ENCODE assay signal across 25 mouse cellular contexts in the genomic region with DNA sequence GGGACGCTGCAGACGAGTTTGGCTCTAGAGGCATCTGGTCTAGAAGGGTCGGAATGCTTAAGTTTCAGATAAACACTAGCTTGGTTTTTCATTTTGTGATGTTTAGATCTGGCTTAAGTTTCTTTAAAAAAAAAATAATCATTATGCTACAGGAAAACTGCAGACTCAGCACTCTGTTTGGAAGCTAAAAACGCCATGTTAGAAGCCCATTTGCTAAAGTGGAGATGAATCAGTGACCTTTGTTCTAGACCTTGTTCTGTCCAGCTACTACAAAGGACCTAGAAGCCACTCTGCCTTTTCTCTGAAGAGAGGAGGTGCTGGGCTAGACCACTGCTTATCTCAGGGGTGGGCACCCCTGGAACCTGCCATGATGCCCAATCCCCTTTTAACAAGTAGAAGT. TPM values are rescaled to one million over a fixed set of nuclear protein-coding genes. Genes with fewer than 3 reads are reported as not detected.
DNase-seq lines count a peak whose midpoint lies in the region; ATAC-seq and TF ChIP-seq lines count a peak whose summit lies in the region.
"Had no signal": no experiment of that assay in that cellular context is flagged by ENCODE, and none has a peak within 500 bp of the region (broad histone marks: within the 10 kb centered on the region; RNA-seq: fewer than 3 reads in every experiment).

No protein-coding gene starts in this region.

- H3K36me3 ChIP-seq in liver, embryonic 13.5 days, result no peaks in the 10 kb centered on the region; the same call in 1 of the 2 replicates
- no peaks in the 10 kb centered on the region for H3K36me3 ChIP-seq in CH12.LX (replicated peaks in 1 of 2; ENCODE audit: control insufficient read depth in 1 of 2, insufficient read depth in 1 of 2, low read length in 1 of 2)
- no peaks in the 10 kb centered on the region for H3K36me3 ChIP-seq in liver, postnatal 0 days (replicated peaks; ENCODE audit: insufficient read depth, low read length)
- H3K36me3 ChIP-seq: embryonic facial prominence, embryonic 10.5 days; embryonic facial prominence, embryonic 12.5 days; forebrain, embryonic 15.5 days; G1E had no signal

- TF ChIP-seq POLR2A in CH12.LX (IDR thresholded peaks at IDR 0.05; ENCODE audit: low read depth, low read length), result no peak

- in situ Hi-C loops in CH12.LX (cut with MboI; ENCODE audit: low pct_ligation_motif_present, low pct_unique_long_range_greater_than_20kb, low sequenced_read_pairs), result loop anchor here (25.0 kb wide), 3 partner anchors 373 to 948 kb away; no protein-coding TSS in a partner anchor

- dilution Hi-C loops in CH12.LX (cut with MboI; ENCODE audit: extremely low pct_ligation_motif_present, extremely low pct_unique_long_range_greater_than_20kb, low sequenced_read_pairs), result no loop called here

- no peak for TF ChIP-seq RAD21 in CH12.LX (IDR thresholded peaks at IDR 0.05; ENCODE audit: low read depth, low read length)

- no peak for TF ChIP-seq CTCF in CH12.LX (conservative IDR thresholded peaks at IDR 0.05 in 1 of 2, IDR thresholded peaks at IDR 0.05 in 1 of 2; ENCODE audit: low read depth in 2 of 2, low read length in 2 of 2)
- no peak for TF ChIP-seq CTCF in liver, postnatal 0 days (IDR thresholded peaks at IDR 0.05; ENCODE audit: low read depth)

- no peak overlapping the region for H3K9ac ChIP-seq in liver, embryonic 13.5 days
- H3K9ac ChIP-seq in CH12.LX (ENCODE audit: insufficient read depth, low read depth), result no peak overlapping the region
- H3K9ac ChIP-seq in liver, postnatal 0 days (replicated peaks), result no peak overlapping the region
- H3K9ac ChIP-seq: embryonic facial prominence, embryonic 12.5 days; forebrain, embryonic 13.5 days; forebrain, embryonic 15.5 days had no signal

- ATAC-seq in liver, embryonic 13.5 days (ENCODE audit: low read depth), result no peak
- ATAC-seq in liver, postnatal 0 days, result no peak
- ATAC-seq: activated CD4-positive, CD25-positive, alpha-beta regulatory T cell, adult 4 months; forebrain, embryonic 13.5 days; forebrain, embryonic 15.5 days; Patski had no signal

- no peaks in the 10 kb centered on the region for H3K79me2 ChIP-seq in CH12.LX (replicated peaks; ENCODE audit: control insufficient read depth, extremely low read depth, insufficient read depth, poor library complexity, severe bottlenecking)

- peak; percentile 64 for DNase-seq in kidney, adult 9 months
- no peak for DNase-seq in kidney, postnatal 14 days
- no peak for DNase-seq in liver, embryonic 13.5 days
- DNase-seq in liver (no peak), CH12.LX (ENCODE audit: extremely low read depth) (no peak)
- no peak for DNase-seq in liver, postnatal 0 days
- no peak for DNase-seq in urinary bladder, adult 2 months (ENCODE audit: low spot score)
- DNase-seq: adrenal gland, adult 8-10 months; adrenal gland, postnatal 14 days; adrenal gland, postnatal 36 days; cerebellum, adult 11-12 months; cerebellum, adult 2 months; cerebellum, adult 9-10 months; cerebellum, postnatal 10 days; cerebellum, postnatal 25 days had no signal

- H3K27ac ChIP-seq in liver, embryonic 13.5 days, result 0 out of 2 replicates have a peak overlapping the region, but pooled peaks have one; percentile 29
- no peak overlapping the region for H3K27ac ChIP-seq in CH12.LX (ENCODE audit: insufficient read depth, low read depth)
- peak overlapping the region; percentile 75 for H3K27ac ChIP-seq in liver, postnatal 0 days (ENCODE audit: low read depth)
- H3K27ac ChIP-seq: embryonic facial prominence, embryonic 10.5 days; embryonic facial prominence, embryonic 12.5 days; forebrain, embryonic 13.5 days; forebrain, embryonic 15.5 days had no signal

- H3K4me2 ChIP-seq in liver, embryonic 13.5 days, result no peak overlapping the region
- H3K4me2 ChIP-seq in CH12.LX (ENCODE audit: insufficient read depth, low read depth, poor library complexity, severe bottlenecking), result no peak overlapping the region
- no peak overlapping the region for H3K4me2 ChIP-seq in liver, postnatal 0 days (ENCODE audit: low read depth, low read length)
- H3K4me2 ChIP-seq: embryonic facial prominence, embryonic 12.5 days; forebrain, embryonic 13.5 days; forebrain, embryonic 15.5 days had no signal

- 70% methylated on average over 4 of the region's 4 CpGs for WGBS in liver, embryonic 13.5 days (ENCODE audit: insufficient replicate concordance)
- WGBS in liver, postnatal 0 days (ENCODE audit: insufficient replicate concordance), result 72% methylated on average over 4 of the region's 4 CpGs

- H3K27me3 ChIP-seq in liver, embryonic 13.5 days, result no peaks in the 10 kb centered on the region
- no peaks in the 10 kb centered on the region for H3K27me3 ChIP-seq in CH12.LX (replicated peaks)
- H3K27me3 ChIP-seq in liver, postnatal 0 days (ENCODE audit: insufficient read depth, low read length), result no peaks in the 10 kb centered on the region
- H3K27me3 ChIP-seq: embryonic facial prominence, embryonic 12.5 days; forebrain, embryonic 13.5 days; forebrain, embryonic 15.5 days had no signal

- H3K9me3 ChIP-seq in liver, embryonic 13.5 days (replicated peaks), result no peaks in the 10 kb centered on the region
- no peaks in the 10 kb centered on the region for H3K9me3 ChIP-seq in CH12.LX (replicated peaks; ENCODE audit: low read length)
- H3K9me3 ChIP-seq in liver, postnatal 0 days (ENCODE audit: low read length), result no peaks in the 10 kb centered on the region
- H3K9me3 ChIP-seq: embryonic facial prominence, embryonic 10.5 days; embryonic facial prominence, embryonic 12.5 days; forebrain, embryonic 13.5 days; forebrain, embryonic 15.5 days; G1E had no signal

- no peak for TF ChIP-seq EP300 in CH12.LX (IDR thresholded peaks at IDR 0.05; ENCODE audit: low read length)
- TF ChIP-seq EP300 in liver, postnatal 0 days (IDR thresholded peaks at IDR 0.05; ENCODE audit: low read depth), result no peak

- no peaks in the 10 kb centered on the region for H3K4me1 ChIP-seq in liver, embryonic 13.5 days (replicated peaks)
- H3K4me1 ChIP-seq in CH12.LX (ENCODE audit: control insufficient read depth in 1 of 2, insufficient read depth in 2 of 2), result peaks cover 0 to 7% of the 10 kb centered on the region in 2 experiments; a peak in 2 of 4 replicates
- peaks cover 12% of the 10 kb centered on the region for H3K4me1 ChIP-seq in liver, postnatal 0 days (ENCODE audit: insufficient read depth)
- H3K4me1 ChIP-seq: embryonic facial prominence, embryonic 12.5 days; forebrain, embryonic 13.5 days; forebrain, embryonic 15.5 days had no signal

- no peak overlapping the region for H3K4me3 ChIP-seq in liver, embryonic 13.5 days (replicated peaks)
- no peak overlapping the region for H3K4me3 ChIP-seq in CH12.LX (replicated peaks in 1 of 3; ENCODE audit: low read depth in 2 of 3, low read length in 2 of 3, poor library complexity in 1 of 3)
- H3K4me3 ChIP-seq in liver, postnatal 0 days (ENCODE audit: low read depth, low read length), result no peak overlapping the region
- H3K4me3 ChIP-seq: embryonic facial prominence, embryonic 10.5 days; embryonic facial prominence, embryonic 12.5 days; forebrain, embryonic 13.5 days; forebrain, embryonic 15.5 days had no signal

TF ChIP-seq in CH12.LX, 34 proteins besides CTCF, POLR2A, EP300 and RAD21:
- TF ChIP-seq SIN3A (IDR thresholded peaks at IDR 0.05; ENCODE audit: low read length) (no peak), MAFK (IDR thresholded peaks at IDR 0.05; ENCODE audit: insufficient replicate concordance, low read length) (peak; percentile 81)

RNA-seq across cellular contexts. Expression of gene Dmgdh, which starts 36.1 kb away (rescaled TPM):
- polyA plus RNA-seq in liver, embryonic 13.5 days (2015; fragmentation: Nextera tagmentation; extraction: Ambion mirVana), result 10.1 and 12.5 TPM in 2 replicates
- not detected in 2 replicates for total RNA-seq in CH12.LX (2012; rRNA removed)
- total RNA-seq in CH12.LX (2014; rRNA removed), result 0.14 and 0.20 TPM in 2 replicates
- polyA plus RNA-seq in CH12.LX (2012; ENCODE audit: insufficient read length, low read depth), result 0.19 and 0.27 TPM in 2 replicates
- polyA plus RNA-seq in liver, postnatal 0 days (2015; fragmentation: Nextera tagmentation; extraction: Ambion mirVana), result 67.3 and 69.2 TPM in 2 replicates
- polyA plus RNA-seq in urinary bladder, adult 2 months (2012; rRNA removed), result 1.7 and 2.2 TPM in 2 replicates
- polyA plus RNA-seq: activated CD4-positive, CD25-positive, alpha-beta regulatory T cell, adult 4 months; C2C12; G1E; Patski had no signal

RNA-seq across cellular contexts. Expression of gene Bhmt2, which starts 36.2 kb away (rescaled TPM):
- polyA plus RNA-seq in liver, embryonic 13.5 days (2015; fragmentation: Nextera tagmentation; extraction: Ambion mirVana), result 19.0 and 21.9 TPM in 2 replicates
- total RNA-seq in CH12.LX (2012; rRNA removed) (not detected in 2 replicates), CH12.LX (2014; rRNA removed) (not detected in 2 replicates)
- not detected in 2 replicates for polyA plus RNA-seq in CH12.LX (2012; ENCODE audit: insufficient read length, low read depth)
- polyA plus RNA-seq in liver, postnatal 0 days (2015; fragmentation: Nextera tagmentation; extraction: Ambion mirVana), result 162 and 166 TPM in 2 replicates
- 1.3 TPM in 2 replicates for polyA plus RNA-seq in urinary bladder, adult 2 months (2012; rRNA removed)
- total RNA-seq: G1E had no signal
- polyA plus RNA-seq: C2C12; embryonic facial prominence, embryonic 12.5 days; embryonic facial prominence, embryonic 14.5 days; forebrain, embryonic 11.5 days; forebrain, embryonic 13.5 days; forebrain, embryonic 15.5 days; G1E had no signal
